Mouse (Mus musculus) stomach, embryonic 16.5 days (tissue): ENCODE measurements at regions not wholly inside any gene's neighbourhood (a gene's known extent, or its start where the extent isn't known, plus 50 kb on each side); places are given as distances from the start of the nearest gene placed in this dataset.

Experiments
- ATAC-seq: fragments of 200-750 bp; cut with Nextera tagmentation; 2 replicates; pipeline ENCODE4 v1.8.0; 2017; ENCODE audit warnings: moderate number of reproducible peaks, moderate TSS enrichment; ENCODE audit not compliant: insufficient read depth, low FRiP score
- H3K27ac ChIP-seq: fragments of 300-500 bp; sonication (generic); 2 replicates; pipeline ENCODE4 v1.5.1; 2014; ENCODE audit warnings: low read length
- H3K27me3 ChIP-seq: fragments of 300-500 bp; sonication (generic); 2 replicates; pipeline ENCODE4 v1.6.1; 2014; ENCODE audit warnings: low read length, control low read depth, mixed read lengths; ENCODE audit not compliant: control insufficient read depth, insufficient read depth
- H3K36me3 ChIP-seq: fragments of 300-500 bp; sonication (generic); 2 replicates; pipeline ENCODE4 v1.6.1; 2014; ENCODE audit warnings: low read length; ENCODE audit not compliant: control insufficient read depth, insufficient read depth
- H3K4me1 ChIP-seq: fragments of 300-500 bp; sonication (generic); 2 replicates; pipeline ENCODE4 v1.6.1; 2014; ENCODE audit warnings: low read length, control low read depth, mixed read lengths; ENCODE audit not compliant: control insufficient read depth, insufficient read depth
- H3K4me2 ChIP-seq: fragments of 300-500 bp; sonication (generic); 2 replicates; pipeline ENCODE4 v1.6.1; 2014; ENCODE audit warnings: low read depth, low read length, mixed read lengths
- H3K4me3 ChIP-seq: fragments of 300-500 bp; sonication (generic); replicated peaks from 2 replicates; pipeline ENCODE4 v1.5.1; 2014; ENCODE audit warnings: mild to moderate bottlenecking, low read length
- H3K9ac ChIP-seq: fragments of 300-500 bp; sonication (generic); 2 replicates; pipeline ENCODE4 v1.6.1; 2014; ENCODE audit warnings: low read length
- H3K9me3 ChIP-seq: fragments of 300-500 bp; sonication (generic); replicated peaks from 2 replicates; pipeline ENCODE4 v1.6.1; 2016; ENCODE audit warnings: low read length, control low read depth; ENCODE audit not compliant: control insufficient read depth
- WGBS: fragments of 180-500 bp; shearing (Covaris S2); extraction: QIAGEN DNeasy Blood & Tissue Kit; methylation state at CpG from one replicate; pipeline ENCODE4 v1.1.7; 2014; 5-methylcytosine and 5-hydroxymethylcytosine counted together

DNA sequence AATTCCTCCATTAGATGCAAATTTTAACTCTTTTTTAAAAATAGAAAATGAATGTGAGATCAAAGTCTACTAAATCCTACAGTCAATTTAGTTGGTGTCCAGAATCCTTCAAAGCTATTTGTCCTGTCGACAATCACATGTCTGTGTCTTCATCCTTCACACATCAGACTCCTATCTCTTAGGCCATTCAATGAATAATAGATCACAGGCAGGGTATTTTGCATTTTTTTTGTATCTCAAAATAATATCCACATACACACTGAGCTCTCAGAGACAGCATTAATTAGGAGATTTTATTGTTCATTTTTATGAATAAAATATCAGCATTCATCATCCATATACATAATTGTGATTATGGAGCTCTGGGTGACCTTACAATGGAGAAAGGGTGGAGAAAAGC is 427.2 kb downstream of the Hao1 start:
- Histone ChIP-seq H3K4me3 (no peak overlapping the region), H3K4me1 (no peaks in the 10 kb centered on the region), H3K9me3 (no peaks in the 10 kb centered on the region), H3K27ac (no peak overlapping the region), H3K36me3 (no peaks in the 10 kb centered on the region), H3K4me2 (no peak overlapping the region), H3K9ac (no peak overlapping the region), H3K27me3 (no peaks in the 10 kb centered on the region)
- WGBS = 84% methylated on average over 1 of the region's 1 CpGs
- ATAC-seq = no peak

DNA sequence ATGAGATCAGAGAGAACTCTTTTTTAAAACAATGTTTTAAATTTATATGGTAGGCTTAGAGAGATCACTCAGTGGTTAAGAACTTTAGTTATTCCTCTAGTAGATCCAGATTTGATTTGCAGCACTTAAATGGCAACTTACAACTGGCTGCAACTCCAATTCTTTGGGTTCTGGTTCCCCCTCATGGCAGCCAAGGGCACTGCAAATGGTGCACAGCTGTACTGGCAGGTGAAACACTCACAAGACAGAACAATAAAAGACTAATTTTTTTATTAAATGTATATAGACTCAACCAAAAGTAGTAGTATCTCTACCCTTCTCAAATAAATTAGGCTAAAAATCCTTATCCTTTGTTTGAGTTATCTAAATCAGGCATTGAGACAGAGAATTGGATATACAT is 446.9 kb downstream of the Hao1 start:
- H3K4me3 ChIP-seq = no peak overlapping the region
- no peaks in the 10 kb centered on the region for H3K4me1 ChIP-seq
- H3K4me2 ChIP-seq = no peak overlapping the region
- H3K27ac ChIP-seq = no peak overlapping the region
- H3K27me3 ChIP-seq = no peaks in the 10 kb centered on the region
- H3K36me3 ChIP-seq = no peaks in the 10 kb centered on the region
- no peaks in the 10 kb centered on the region for H3K9me3 ChIP-seq
- H3K9ac ChIP-seq = no peak overlapping the region
- no peak for ATAC-seq

- H3K27ac ChIP-seq = no peak overlapping the region
- no peak for ATAC-seq
- 78% methylated on average over 2 of the region's 2 CpGs for WGBS
- no peaks in the 10 kb centered on the region for H3K9me3 ChIP-seq
- H3K4me3 ChIP-seq = no peak overlapping the region
- H3K27me3 ChIP-seq = no peaks in the 10 kb centered on the region
- no peak overlapping the region for H3K9ac ChIP-seq
- no peaks in the 10 kb centered on the region for H3K4me1 ChIP-seq
- H3K4me2 ChIP-seq = no peak overlapping the region
- no peaks in the 10 kb centered on the region for H3K36me3 ChIP-seq
Observed at GRCm38 (mm10) chr2:134088374-134088773, 465.8 kb downstream of the Hao1 start.

DNA sequence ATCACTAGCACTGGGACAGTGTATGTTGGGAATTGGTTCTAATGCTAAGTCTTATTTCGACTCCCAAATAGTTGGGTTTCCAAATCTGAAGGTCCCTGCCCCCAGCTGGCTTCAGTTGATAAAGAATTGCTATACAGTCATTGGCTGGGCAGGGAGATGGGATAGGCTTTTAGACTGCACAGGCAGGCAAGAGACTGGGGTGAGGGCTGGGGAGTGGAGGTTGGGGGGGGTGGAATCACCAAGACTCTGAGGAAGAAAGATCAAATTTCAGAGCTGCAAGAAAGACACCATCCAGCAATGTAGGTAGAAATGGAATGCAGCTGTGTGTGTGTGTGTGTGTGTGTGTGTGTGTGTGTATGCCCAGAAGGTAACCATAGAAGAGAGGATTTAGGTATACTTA is 474.0 kb downstream of the Hao1 start:
- no peak for ATAC-seq
- Histone ChIP-seq H3K9ac (no peak overlapping the region), H3K27ac (no peak overlapping the region), H3K4me1 (no peaks in the 10 kb centered on the region), H3K4me2 (no peak overlapping the region), H3K27me3 (no peaks in the 10 kb centered on the region), H3K4me3 (no peak overlapping the region), H3K36me3 (no peaks in the 10 kb centered on the region), H3K9me3 (no peaks in the 10 kb centered on the region)
- 59% methylated on average over 1 of the region's 1 CpGs for WGBS

DNA sequence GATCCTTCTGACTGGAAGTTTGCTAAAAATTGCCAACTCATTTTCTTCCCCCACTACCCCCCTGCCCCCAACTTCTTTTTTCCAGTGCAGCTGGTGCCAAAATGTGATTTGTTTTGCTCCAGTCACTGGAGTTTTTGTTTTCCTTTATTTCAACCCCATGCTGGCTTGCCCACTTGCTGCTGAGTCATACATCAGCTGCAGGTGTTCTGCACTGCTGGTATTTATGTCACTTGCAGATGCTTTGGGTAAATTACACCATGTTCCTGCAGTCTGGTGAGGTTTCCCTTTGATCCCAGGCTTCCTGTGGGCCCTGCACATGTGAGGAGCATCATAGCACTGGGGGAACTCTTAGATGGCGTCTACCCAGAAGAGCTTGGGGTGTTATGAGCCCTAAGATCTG is 476.2 kb downstream of the Hao1 start:
- ATAC-seq = no peak
- no peak overlapping the region for H3K9ac ChIP-seq
- 62% methylated on average over 1 of the region's 1 CpGs for WGBS

GRCm38 (mm10) chr2:134067910-134068335 is 486.2 kb downstream of the Hao1 start:
- no peak overlapping the region for H3K27ac ChIP-seq
- WGBS = 33% methylated on average over 8 of the region's 8 CpGs
- no peaks in the 10 kb centered on the region for H3K27me3 ChIP-seq
- peak; percentile 44 for ATAC-seq
- no peak overlapping the region for H3K9ac ChIP-seq
- no peak overlapping the region for H3K4me3 ChIP-seq
- H3K36me3 ChIP-seq = no peaks in the 10 kb centered on the region
- no peak overlapping the region for H3K4me2 ChIP-seq
- H3K9me3 ChIP-seq = no peaks in the 10 kb centered on the region
- H3K4me1 ChIP-seq = no peaks in the 10 kb centered on the region

More for the DNA sequence above, 476.2 kb downstream of the Hao1 start:
- Histone ChIP-seq H3K4me2 (no peak overlapping the region), H3K27ac (no peak overlapping the region), H3K27me3 (no peaks in the 10 kb centered on the region), H3K9me3 (no peaks in the 10 kb centered on the region), H3K4me3 (no peak overlapping the region), H3K4me1 (no peaks in the 10 kb centered on the region), H3K36me3 (no peaks in the 10 kb centered on the region)

DNA sequence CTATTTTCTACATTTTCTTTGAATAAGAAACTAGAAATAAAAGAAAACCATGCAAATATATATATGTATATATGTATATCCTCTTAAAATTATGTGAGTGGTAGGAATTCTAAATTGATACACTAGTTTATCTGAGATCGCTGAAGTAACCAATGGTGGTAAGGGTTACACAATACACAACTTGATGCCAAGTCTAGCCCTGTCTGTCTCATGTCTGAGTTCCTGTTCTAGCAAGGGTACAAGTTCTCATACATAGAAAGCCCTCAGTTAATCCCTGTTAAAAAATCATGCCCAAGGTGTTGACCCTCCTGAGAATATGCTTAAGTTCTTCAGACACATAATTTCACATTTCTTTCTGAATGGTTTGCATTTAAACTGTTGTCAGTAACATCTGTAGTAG is 486.8 kb downstream of the Hao1 start:
- Histone ChIP-seq H3K27me3 (no peaks in the 10 kb centered on the region), H3K4me1 (no peaks in the 10 kb centered on the region), H3K27ac (no peak overlapping the region), H3K4me3 (no peak overlapping the region), H3K4me2 (no peak overlapping the region), H3K9me3 (no peaks in the 10 kb centered on the region), H3K36me3 (no peaks in the 10 kb centered on the region), H3K9ac (no peak overlapping the region)
- ATAC-seq = no peak
- 100% methylated on average over 1 of the region's 1 CpGs for WGBS

- WGBS = 70% methylated on average over 2 of the region's 2 CpGs
- ATAC-seq = no peak
- Histone ChIP-seq H3K27me3 (no peaks in the 10 kb centered on the region), H3K27ac (no peak overlapping the region), H3K9ac (no peak overlapping the region), H3K4me3 (no peak overlapping the region), H3K36me3 (no peaks in the 10 kb centered on the region), H3K4me1 (no peaks in the 10 kb centered on the region), H3K4me2 (no peak overlapping the region), H3K9me3 (no peaks in the 10 kb centered on the region)
Observed at GRCm38 (mm10) chr2:134059916-134060618, 494.1 kb downstream of the Hao1 start.

GRCm38 (mm10) chr2:134036359-134036874 is 484.5 kb downstream of the Bmp2 start:
- no peak overlapping the region for H3K4me2 ChIP-seq
- H3K4me1 ChIP-seq = no peaks in the 10 kb centered on the region
- H3K36me3 ChIP-seq = no peaks in the 10 kb centered on the region
- 59% methylated on average over 6 of the region's 6 CpGs for whole genome bisulfite sequencing
- H3K4me3 ChIP-seq = no peak overlapping the region
- H3K27ac ChIP-seq = no peak overlapping the region
- H3K27me3 ChIP-seq = no peaks in the 10 kb centered on the region
- no peaks in the 10 kb centered on the region for H3K9me3 ChIP-seq
- no peak for ATAC-seq
- H3K9ac ChIP-seq = no peak overlapping the region
